In genomic region chr10:63099941-63100562, GRCm38 (mm10) we compare ENCODE assay signal across 8 mouse cellular contexts. TPM values are rescaled to one million over a fixed set of nuclear protein-coding genes. Genes with fewer than 3 reads are reported as not detected.
A peak's percentile ranks its signal among the peaks of the same experiment; 100 is the strongest.
DNase-seq lines count a peak whose midpoint lies in the region; ATAC-seq and TF ChIP-seq lines count a peak whose summit lies in the region.

No protein-coding gene starts in this region.

- H3K4me3 ChIP-seq in forebrain, embryonic 11.5 days (ENCODE audit: low read depth, low read length) = peak overlapping the region; percentile 55

- H3K9me3 ChIP-seq in forebrain, embryonic 11.5 days (ENCODE audit: control insufficient read depth, low read length) = no peaks in the 10 kb centered on the region

- DNase-seq in WW6 (ENCODE audit: low read depth, low spot score) = peak; percentile 45
- peak; percentile 85 for DNase-seq in brain, embryonic 14.5 days (ENCODE audit: low read depth)
- DNase-seq in forebrain, embryonic 11.5 days (ENCODE audit: low spot score) = peak; percentile 88
- DNase-seq in left cerebral cortex, adult 11 months (ENCODE audit: low spot score) = peak; percentile 45
- DNase-seq in mesoderm, embryonic 11.5 days (ENCODE audit: low read depth, low spot score) = peak; percentile 70
- peak; percentile 70 for DNase-seq in right cerebral cortex, postnatal 4 days

- no peak for TF ChIP-seq CTCF in brain, embryonic 14.5 days (IDR thresholded peaks at IDR 0.05; ENCODE audit: borderline replicate concordance, extremely low read depth, insufficient read depth, insufficient read length)

- peak overlapping the region; percentile 72 for H3K9ac ChIP-seq in forebrain, embryonic 11.5 days (ENCODE audit: low read length)

- H3K27ac ChIP-seq in forebrain, embryonic 11.5 days (ENCODE audit: low read depth, low read length) = no peak overlapping the region

- H3K4me2 ChIP-seq in forebrain, embryonic 11.5 days (ENCODE audit: low read depth, low read length, severe bottlenecking) = peak overlapping the region; percentile 85

- no peaks in the 10 kb centered on the region for H3K36me3 ChIP-seq in forebrain, embryonic 11.5 days (ENCODE audit: control insufficient read depth, insufficient read depth, low read length)

- WGBS in forebrain, embryonic 11.5 days = under 1% methylated on average over 62 of the region's 62 CpGs

- ATAC-seq in forebrain, embryonic 11.5 days (replicated peaks; ENCODE audit: low FRiP score) = peak; percentile 91
- peak; percentile 46 to 56; a peak in 3 of 4 replicates for ATAC-seq in hematopoietic stem cell, adult 5-6 weeks (replicated peaks in 1 of 2; ENCODE audit: insufficient read depth in 1 of 2, low FRiP score in 2 of 2, low TSS enrichment in 1 of 2, low read depth in 1 of 2, poor library complexity in 2 of 2, severe bottlenecking in 2 of 2)
- ATAC-seq in inflammation-experienced regulatory T-cells, adult 6 months = no peak

- H3K4me1 ChIP-seq in forebrain, embryonic 11.5 days (replicated peaks; ENCODE audit: control insufficient read depth, insufficient read depth, low read length) = no peaks in the 10 kb centered on the region; the same call in 1 of the 2 replicates

- H3K27me3 ChIP-seq in forebrain, embryonic 11.5 days (ENCODE audit: control insufficient read depth, insufficient read depth, low read length) = peaks cover 3% of the 10 kb centered on the region; the same call in 1 of the 2 replicates

- TF ChIP-seq POLR2A in brain, embryonic 14.5 days (IDR thresholded peaks at IDR 0.05; ENCODE audit: borderline replicate concordance, extremely low read depth, insufficient read depth, insufficient read length, poor library complexity, severe bottlenecking) = peak; percentile 48; the same call in 1 of the 2 replicates

RNA-seq across cellular contexts. Expression of gene Atoh7, which starts 0.6 kb away (rescaled TPM):
- polyA plus RNA-seq in brain, embryonic 14.5 days (2012; rRNA removed) = 0.54 and 3.1 TPM in 2 replicates
- 1.1 TPM in 2 replicates for polyA plus RNA-seq in forebrain, embryonic 11.5 days (2014; fragmentation: Nextera tagmentation; extraction: Ambion mirVana)
- total RNA-seq in hematopoietic stem cell, adult 5-6 weeks (2017) = not detected in 2 replicates
- not detected for polyA plus RNA-seq in inflammation-experienced regulatory T-cells, adult 6 months (2017; shearing (Covaris generic))

RNA-seq across cellular contexts. Expression of gene Pbld1, which starts 40.1 kb away (rescaled TPM):
- 0.12 and 0.33 TPM in 2 replicates for polyA plus RNA-seq in brain, embryonic 14.5 days (2012; rRNA removed)
- 1.6 and 1.8 TPM in 2 replicates for polyA plus RNA-seq in forebrain, embryonic 11.5 days (2014; fragmentation: Nextera tagmentation; extraction: Ambion mirVana)
- 2.4 and 3.6 TPM in 2 replicates for total RNA-seq in hematopoietic stem cell, adult 5-6 weeks (2017)
- under 1 TPM in 2 of 3 experiments, not detected in 1; 0.15 to 0.21 TPM for polyA plus RNA-seq in inflammation-experienced regulatory T-cells, adult 6 months (2017; shearing (Covaris generic))
